Mouse (Mus musculus) liver, embryonic 15.5 days (tissue): ENCODE data around the gene Lrrc46. TPM values are rescaled to one million over a fixed set of nuclear protein-coding genes. Genes with fewer than 3 reads are reported as not detected.

Experiments
- ATAC-seq: fragments of 200-750 bp; cut with Nextera tagmentation; 2 replicates; pipeline ENCODE4 v1.8.0; 2017; ENCODE audit warnings: moderate number of reproducible peaks, mild to moderate bottlenecking, moderate library complexity; ENCODE audit not compliant: insufficient read depth
- H3K27ac ChIP-seq: fragments of 300-500 bp; sonication (generic); replicated peaks from 2 replicates; pipeline ENCODE4 v1.5.1; 2015; ENCODE audit warnings: mild to moderate bottlenecking, inconsistent platforms
- H3K27me3 ChIP-seq: fragments of 300-500 bp; sonication (generic); 2 replicates; pipeline ENCODE4 v1.6.1; 2015; ENCODE audit warnings: mild to moderate bottlenecking, inconsistent platforms
- H3K36me3 ChIP-seq: fragments of 300-500 bp; sonication (generic); replicated peaks from 2 replicates; pipeline ENCODE4 v1.6.1; 2015; ENCODE audit warnings: moderate library complexity, mild to moderate bottlenecking, inconsistent platforms
- H3K4me1 ChIP-seq: fragments of 300-500 bp; sonication (generic); replicated peaks from 2 replicates; pipeline ENCODE4 v1.6.1; 2015; ENCODE audit warnings: inconsistent platforms
- H3K4me2 ChIP-seq: fragments of 300-500 bp; sonication (generic); 2 replicates; pipeline ENCODE4 v1.6.1; 2015; ENCODE audit warnings: moderate library complexity, mild to moderate bottlenecking, inconsistent platforms
- H3K4me3 ChIP-seq: fragments of 300-500 bp; sonication (generic); replicated peaks from 2 replicates; pipeline ENCODE4 v1.5.1; 2015; ENCODE audit warnings: mild to moderate bottlenecking, inconsistent platforms
- H3K9ac ChIP-seq: fragments of 300-500 bp; sonication (generic); 2 replicates; pipeline ENCODE4 v1.6.1; 2015; ENCODE audit warnings: moderate library complexity, mild to moderate bottlenecking, inconsistent platforms
- H3K9me3 ChIP-seq: fragments of 300-500 bp; sonication (generic); replicated peaks from 2 replicates; pipeline ENCODE4 v1.6.1; 2016; ENCODE audit warnings: inconsistent platforms
- WGBS: fragments of 180-500 bp; shearing (Covaris S2); methylation state at CpG from one replicate; pipeline ENCODE4 v1.1.7; 2015; ENCODE audit warnings: mixed read lengths; ENCODE audit not compliant: insufficient replicate concordance; 5-methylcytosine and 5-hydroxymethylcytosine counted together
- polyA plus RNA-seq: library from polyadenylated mRNA; unstranded; fragments of >200 nt; fragmentation: Nextera tagmentation; extraction: Ambion mirVana; gene quantifications from 2 replicates; pipeline ENCODE4 v1.2.1, GENCODE M21; 2015

Gene Lrrc46
- polyA plus RNA-seq, 1 experiment from 2014 or later: 0.54 TPM

- Histone ChIP-seq H3K9ac (no peak overlapping the region), H3K4me1 (no peaks in the 10 kb centered on the region), H3K9me3 (no peaks in the 10 kb centered on the region), H3K36me3 (no peaks in the 10 kb centered on the region), H3K4me2 (no peak overlapping the region), H3K4me3 (no peak overlapping the region), H3K27ac (no peak overlapping the region), H3K27me3 (peaks cover 77% of the 10 kb centered on the region)
- whole genome bisulfite sequencing: 30% methylated on average over 5 of the region's 5 CpGs
- no peak for ATAC-seq
These were observed 38.0 kb downstream of the Lrrc46 start for GRCm38 (mm10) chr11:97003170-97003569.

- Histone ChIP-seq H3K36me3 (no peaks in the 10 kb centered on the region), H3K4me3 (peak overlapping the region; percentile 27; the same call in 1 of the 2 replicates), H3K27ac (no peak overlapping the region), H3K27me3 (peaks cover 84% of the 10 kb centered on the region), H3K4me2 (peak overlapping the region; percentile 58), H3K9ac (peak overlapping the region; percentile 4; the same call in 1 of the 2 replicates), H3K9me3 (no peaks in the 10 kb centered on the region), H3K4me1 (peaks cover 6% of the 10 kb centered on the region)
- WGBS: 12% methylated on average over 30 of the region's 30 CpGs
- peak; percentile 47 for ATAC-seq
These were observed 43.7 kb downstream of the Lrrc46 start for GRCm38 (mm10) chr11:96997380-96997956.

- no peak; the same call in none of the 2 replicates for ATAC-seq
- no peaks in the 10 kb centered on the region for H3K36me3 ChIP-seq
- peak overlapping the region; percentile 4; the same call in 1 of the 2 replicates for H3K9ac ChIP-seq
- H3K9me3 ChIP-seq: no peaks in the 10 kb centered on the region
- H3K27ac ChIP-seq: no peak overlapping the region
- peak overlapping the region; percentile 58 for H3K4me2 ChIP-seq
- 29% methylated on average over 17 of the region's 17 CpGs for WGBS
- peaks cover 6% of the 10 kb centered on the region for H3K4me1 ChIP-seq
- H3K4me3 ChIP-seq: peak overlapping the region; percentile 27; the same call in 1 of the 2 replicates
- peaks cover 79% of the 10 kb centered on the region for H3K27me3 ChIP-seq
These were observed 44.3 kb downstream of the Lrrc46 start for GRCm38 (mm10) chr11:96996773-96997379.

GRCm38 (mm10) chr11:96995836-96996772 lies 45.1 kb downstream of the Lrrc46 start:
- H3K9me3 ChIP-seq: no peaks in the 10 kb centered on the region
- H3K36me3 ChIP-seq: no peaks in the 10 kb centered on the region
- H3K4me1 ChIP-seq: peaks cover 6% of the 10 kb centered on the region
- WGBS: 39% methylated on average over 15 of the region's 15 CpGs
- no peak overlapping the region for H3K9ac ChIP-seq
- ATAC-seq: no peak
- no peak overlapping the region for H3K27ac ChIP-seq
- no peak overlapping the region for H3K4me3 ChIP-seq
- peaks cover 76% of the 10 kb centered on the region for H3K27me3 ChIP-seq
- H3K4me2 ChIP-seq: no peak overlapping the region

GRCm38 (mm10) chr11:96995031-96995430 lies 46.2 kb downstream of the Lrrc46 start:
- no peak overlapping the region for H3K27ac ChIP-seq
- no peak overlapping the region for H3K9ac ChIP-seq
- no peaks in the 10 kb centered on the region for H3K9me3 ChIP-seq
- ATAC-seq: no peak
- H3K36me3 ChIP-seq: no peaks in the 10 kb centered on the region
- H3K4me2 ChIP-seq: no peak overlapping the region
- peaks cover 6% of the 10 kb centered on the region for H3K4me1 ChIP-seq
- H3K4me3 ChIP-seq: no peak overlapping the region
- WGBS: 62% methylated on average over 5 of the region's 5 CpGs
- H3K27me3 ChIP-seq: peaks cover 76% of the 10 kb centered on the region

- no peaks in the 10 kb centered on the region for H3K9me3 ChIP-seq
- H3K27me3 ChIP-seq: peaks cover 73% of the 10 kb centered on the region
- WGBS: 15% methylated on average over 8 of the region's 8 CpGs
- H3K4me2 ChIP-seq: no peak overlapping the region
- H3K36me3 ChIP-seq: no peaks in the 10 kb centered on the region
- H3K4me3 ChIP-seq: no peak overlapping the region
- no peak for ATAC-seq
- H3K9ac ChIP-seq: no peak overlapping the region
- no peak overlapping the region for H3K27ac ChIP-seq
- H3K4me1 ChIP-seq: peaks cover 14% of the 10 kb centered on the region
These were observed 48.4 kb downstream of the Lrrc46 start for GRCm38 (mm10) chr11:96992722-96993311.

GRCm38 (mm10) chr11:96991501-96991900 lies 49.7 kb downstream of the Lrrc46 start:
- Histone ChIP-seq H3K4me2 (no peak overlapping the region), H3K36me3 (no peaks in the 10 kb centered on the region), H3K27me3 (peaks cover 73% of the 10 kb centered on the region), H3K4me3 (no peak overlapping the region), H3K27ac (no peak overlapping the region), H3K9ac (no peak overlapping the region), H3K4me1 (peaks cover 10% of the 10 kb centered on the region), H3K9me3 (no peaks in the 10 kb centered on the region)
- ATAC-seq: no peak
- 53% methylated on average over 5 of the region's 5 CpGs for WGBS

- H3K4me3 ChIP-seq: no peak overlapping the region
- peak overlapping the region; percentile 35 for H3K4me2 ChIP-seq
- no peak overlapping the region for H3K27ac ChIP-seq
- H3K36me3 ChIP-seq: no peaks in the 10 kb centered on the region
- WGBS: 7% methylated on average over 31 of the region's 31 CpGs
- no peaks in the 10 kb centered on the region for H3K9me3 ChIP-seq
- peaks cover 73% of the 10 kb centered on the region for H3K27me3 ChIP-seq
- H3K9ac ChIP-seq: no peak overlapping the region
- no peak for ATAC-seq
- H3K4me1 ChIP-seq: peaks cover 10% of the 10 kb centered on the region
These were observed 53.1 kb downstream of the Lrrc46 start for GRCm38 (mm10) chr11:96987873-96988655.

GRCm38 (mm10) chr11:96986463-96986862 lies 54.7 kb downstream of the Lrrc46 start:
- H3K4me3 ChIP-seq: no peak overlapping the region
- no peaks in the 10 kb centered on the region for H3K9me3 ChIP-seq
- no peak overlapping the region for H3K4me2 ChIP-seq
- WGBS: 34% methylated on average over 3 of the region's 3 CpGs
- no peak for ATAC-seq
- no peaks in the 10 kb centered on the region for H3K36me3 ChIP-seq
- no peak overlapping the region for H3K9ac ChIP-seq
- H3K4me1 ChIP-seq: peaks cover 16% of the 10 kb centered on the region
- peaks cover 72% of the 10 kb centered on the region for H3K27me3 ChIP-seq
- H3K27ac ChIP-seq: no peak overlapping the region

GRCm38 (mm10) chr11:96984903-96985302 lies 56.3 kb downstream of the Lrrc46 start:
- ATAC-seq: no peak
- no peak overlapping the region for H3K27ac ChIP-seq
- 48% methylated on average over 4 of the region's 4 CpGs for WGBS

More at GRCm38 (mm10) chr11:96984903-96985302, 56.3 kb downstream of the Lrrc46 start:
- Histone ChIP-seq H3K4me3 (no peak overlapping the region), H3K36me3 (no peaks in the 10 kb centered on the region), H3K9ac (no peak overlapping the region), H3K4me1 (peaks cover 19% of the 10 kb centered on the region), H3K4me2 (no peak overlapping the region), H3K27me3 (peaks cover 62% of the 10 kb centered on the region), H3K9me3 (no peaks in the 10 kb centered on the region)
